Mouse (Mus musculus): ENCODE results near the gene Pigc.

- no peak for TF ChIP-seq POLR2A (IDR thresholded peaks at IDR 0.05; ENCODE audit: low read depth, low read length)
- no peak for TF ChIP-seq CTCF (conservative IDR thresholded peaks at IDR 0.05; ENCODE audit: insufficient read depth, insufficient read length, low read depth, low read length)
Observed at GRCm38 (mm10) chr1:161999338-161999737, 30.4 kb downstream of the Pigc start.

Data from kidney, adult 2 months (tissue).